Mouse (Mus musculus) C2C12 (cell line): ENCODE results near the gene Tmem119. TPM values are rescaled to one million over a fixed set of nuclear protein-coding genes. Genes with fewer than 3 reads are reported as not detected.

ENCODE experiments used
- H3K27me3 ChIP-seq: one replicate; pipeline ENCODE4 v1.6.1; 2011; ENCODE audit not compliant: control insufficient read depth, insufficient read depth, insufficient read length
- H3K36me3 ChIP-seq: one replicate; pipeline ENCODE4 v1.6.1; 2011; ENCODE audit not compliant: control insufficient read depth, insufficient read depth
- H3K4me3 ChIP-seq: one replicate; pipeline ENCODE4 v1.5.1; 2011; ENCODE audit warnings: mild to moderate bottlenecking, control low read depth; ENCODE audit not compliant: poor library complexity, insufficient read depth, severe bottlenecking
- H3K79me2 ChIP-seq: one replicate; pipeline ENCODE4 v1.6.1; 2011; ENCODE audit not compliant: control insufficient read depth, insufficient read depth
- H3K79me3 ChIP-seq: one replicate; pipeline ENCODE4 v1.6.1; 2011; ENCODE audit warnings: low read depth, control low read depth
- H3ac ChIP-seq: one replicate; pipeline ENCODE3; 2011; ENCODE audit warnings: low read depth; ENCODE audit not compliant: control insufficient read depth, insufficient read length
- CEBPB ChIP-seq: IDR thresholded peaks from one replicate; pipeline ENCODE4 v1.6.1; 2011; ENCODE audit warnings: low read depth, mild to moderate bottlenecking, control low read depth, moderate library complexity
- CTCF ChIP-seq: IDR thresholded peaks from one replicate; pipeline ENCODE4 v1.5.1; 2011; ENCODE audit not compliant: control insufficient read depth, insufficient read depth, insufficient read length
- FOSL1 ChIP-seq: IDR thresholded peaks from one replicate; pipeline ENCODE4 v1.8.0; 2011; ENCODE audit warnings: mild to moderate bottlenecking, low read length; ENCODE audit not compliant: poor library complexity, insufficient read depth, severe bottlenecking
- MAX ChIP-seq: IDR thresholded peaks from one replicate; pipeline ENCODE4 v1.6.1; 2011; ENCODE audit warnings: mild to moderate bottlenecking, control low read depth
- MYOD1 ChIP-seq: IDR thresholded peaks from one replicate; pipeline ENCODE4 v1.6.1; 2011; ENCODE audit warnings: low read depth; ENCODE audit not compliant: control insufficient read depth, insufficient read length
- MYOG ChIP-seq: IDR thresholded peaks from one replicate; pipeline ENCODE4 v1.6.1; 2011; ENCODE audit not compliant: control insufficient read depth, insufficient read length; ENCODE audit errors: extremely low read depth
- USF1 ChIP-seq: IDR thresholded peaks from one replicate; pipeline ENCODE4 v1.6.1; 2011; ENCODE audit warnings: low read depth, mild to moderate bottlenecking, control low read depth, moderate library complexity
- polyA plus RNA-seq: library from polyadenylated mRNA; unstranded; fragments of >200 nt; fragmentation: generic; extraction: Trizol; gene quantifications from one replicate; pipeline ENCODE4 v1.2.1, GENCODE M21; 2012; ENCODE audit warnings: missing spikeins

The Tmem119 gene
- polyA plus RNA-seq, 1 experiment, result 127 TPM

GRCm38 (mm10) chr5:113761585-113761984 is 38.7 kb downstream of the Tmem119 start:
- TF ChIP-seq MYOG (no peak), USF1 (no peak), CEBPB (no peak), MAX (no peak), CTCF (no peak), MYOD1 (no peak), FOSL1 (no peak)
- H3K27me3 ChIP-seq, result no peaks in the 10 kb centered on the region
- H3K36me3 ChIP-seq, result peaks cover 70% of the 10 kb centered on the region
- no peak overlapping the region for H3K4me3 ChIP-seq
- peaks cover 47% of the 10 kb centered on the region for H3K79me3 ChIP-seq
- H3ac ChIP-seq, result no peak overlapping the region
- peaks cover 85% of the 10 kb centered on the region for H3K79me2 ChIP-seq

DNA sequence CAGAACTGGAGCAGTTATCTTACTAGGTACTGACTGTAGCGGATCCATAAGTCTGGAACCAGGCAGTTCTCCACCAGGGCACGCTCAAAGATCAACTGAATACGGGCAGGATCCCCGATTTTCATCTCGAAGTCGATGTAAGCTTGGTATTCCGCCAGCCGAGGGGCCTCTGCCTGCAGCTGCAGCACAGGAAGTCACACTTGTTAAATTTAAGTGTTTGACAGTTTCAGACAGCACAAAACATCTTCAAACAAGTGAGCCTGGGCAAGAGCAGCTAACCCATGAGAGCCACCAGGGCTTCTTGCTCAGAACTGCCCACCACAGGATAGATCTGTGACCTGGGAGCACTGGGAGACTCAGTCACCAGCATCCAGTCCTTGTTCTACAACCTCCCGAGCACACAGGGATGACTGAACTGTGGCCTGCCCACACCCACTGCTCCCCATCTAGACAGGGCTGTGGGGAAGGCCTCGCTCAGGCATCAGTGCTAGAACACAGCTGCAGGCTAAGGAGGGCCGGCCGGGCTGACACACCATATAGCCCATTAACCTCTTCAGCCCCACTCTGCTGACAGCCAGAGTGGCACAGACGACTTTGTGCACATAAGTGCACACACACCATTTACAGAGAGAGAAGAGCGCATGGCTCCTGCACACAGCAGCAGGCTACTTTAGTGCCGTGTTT is 44.8 kb downstream of the Tmem119 start:
- Histone ChIP-seq H3K36me3 (peaks cover 96% of the 10 kb centered on the region), H3K27me3 (no peaks in the 10 kb centered on the region), H3K4me3 (no peak overlapping the region), H3K79me3 (peaks cover 9% of the 10 kb centered on the region), H3ac (no peak overlapping the region), H3K79me2 (peaks cover 44% of the 10 kb centered on the region)
- TF ChIP-seq MYOG (no peak), CEBPB (no peak), FOSL1 (no peak), MYOD1 (no peak)

- TF ChIP-seq USF1 (no peak), CEBPB (no peak), MYOD1 (no peak), CTCF (no peak), FOSL1 (no peak), MYOG (no peak), MAX (no peak)
These were observed 48.7 kb downstream of the Tmem119 start for GRCm38 (mm10) chr5:113751521-113752157.

GRCm38 (mm10) chr5:113748556-113749331 is 51.6 kb downstream of the Tmem119 start:
- H3ac ChIP-seq, result no peak overlapping the region
- no peaks in the 10 kb centered on the region for H3K79me3 ChIP-seq
- H3K27me3 ChIP-seq, result no peaks in the 10 kb centered on the region
- H3K36me3 ChIP-seq, result peaks cover 94% of the 10 kb centered on the region
- H3K4me3 ChIP-seq, result no peak overlapping the region
- H3K79me2 ChIP-seq, result no peaks in the 10 kb centered on the region
- TF ChIP-seq USF1 (no peak), MYOG (no peak), FOSL1 (no peak), MYOD1 (no peak), CEBPB (no peak), MAX (no peak), CTCF (no peak)

More at GRCm38 (mm10) chr5:113751521-113752157, 48.7 kb downstream of the Tmem119 start:
- Histone ChIP-seq H3K36me3 (peaks cover 94% of the 10 kb centered on the region), H3ac (no peak overlapping the region), H3K79me3 (no peaks in the 10 kb centered on the region), H3K79me2 (peaks cover 6% of the 10 kb centered on the region), H3K27me3 (no peaks in the 10 kb centered on the region), H3K4me3 (no peak overlapping the region)

DNA sequence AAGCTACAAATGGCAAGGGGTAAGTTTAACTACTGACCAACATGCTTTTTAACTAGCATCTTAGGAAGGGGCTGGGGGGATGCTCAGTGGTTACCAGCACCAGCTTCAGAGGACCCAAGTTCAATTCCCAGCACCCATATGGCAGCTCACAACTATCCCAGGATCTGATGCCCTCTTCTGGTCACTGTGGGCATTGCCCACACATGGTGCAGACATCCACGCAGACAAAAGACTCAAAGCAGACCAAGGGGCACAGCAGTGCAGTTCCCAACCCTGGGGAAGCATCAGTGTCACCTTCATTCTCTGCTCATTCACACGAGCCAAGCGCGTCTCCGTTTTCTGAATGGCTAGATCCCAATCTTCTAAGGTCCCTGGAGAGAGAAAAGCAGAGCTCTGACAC is 52.7 kb downstream of the Tmem119 start:
- no peak for TF ChIP-seq MYOD1
- no peak for TF ChIP-seq FOSL1
- TF ChIP-seq MAX, result no peak
- no peak for TF ChIP-seq USF1
- no peak for TF ChIP-seq MYOG
- no peak for TF ChIP-seq CTCF
- TF ChIP-seq CEBPB, result no peak
- H3K79me3 ChIP-seq, result no peaks in the 10 kb centered on the region
- H3K79me2 ChIP-seq, result no peaks in the 10 kb centered on the region
- H3K36me3 ChIP-seq, result peaks cover 94% of the 10 kb centered on the region
- H3ac ChIP-seq, result no peak overlapping the region
- no peak overlapping the region for H3K4me3 ChIP-seq
- no peaks in the 10 kb centered on the region for H3K27me3 ChIP-seq

Other genes with a start within 250 kb of the Tmem119 start
- gene Cmklr1, start 150.1 kb downstream of the Tmem119 start, polyA plus RNA-seq, result 1.2 TPM
- gene 1700069L16Rik, start 75.7 kb downstream of the Tmem119 start, polyA plus RNA-seq, result not detected
- 2.6 TPM for gene Ficd, start 64.7 kb downstream of the Tmem119 start, polyA plus RNA-seq
- 53.4 TPM for gene Sart3, start 28.0 kb downstream of the Tmem119 start, polyA plus RNA-seq
- 119 TPM for gene Iscu, start 27.8 kb downstream of the Tmem119 start, polyA plus RNA-seq
- 0.06 TPM for gene Selplg, start 32.1 kb upstream of the Tmem119 start, polyA plus RNA-seq
- gene Coro1c, start 108.2 kb upstream of the Tmem119 start, polyA plus RNA-seq, result 156 TPM
- 3.7 TPM for gene Ssh1, start 193.4 kb upstream of the Tmem119 start, polyA plus RNA-seq
- not detected for gene Dao, start 203.2 kb upstream of the Tmem119 start, polyA plus RNA-seq